Mouse (Mus musculus) G1E (cell line): Measurements from ENCODE around the gene H3f3a.

Source experiments
- CTCF ChIP-seq: IDR thresholded peaks from 2 replicates; pipeline ENCODE4 v1.5.1; 2012; ENCODE audit warnings: low read depth, low read length, inconsistent platforms, mixed read lengths
- POLR2AphosphoS5 ChIP-seq: IDR thresholded peaks from 2 replicates; pipeline ENCODE4 v1.6.1; 2012; ENCODE audit warnings: low read depth, low read length, inconsistent platforms; ENCODE audit not compliant: insufficient replicate concordance

DNA sequence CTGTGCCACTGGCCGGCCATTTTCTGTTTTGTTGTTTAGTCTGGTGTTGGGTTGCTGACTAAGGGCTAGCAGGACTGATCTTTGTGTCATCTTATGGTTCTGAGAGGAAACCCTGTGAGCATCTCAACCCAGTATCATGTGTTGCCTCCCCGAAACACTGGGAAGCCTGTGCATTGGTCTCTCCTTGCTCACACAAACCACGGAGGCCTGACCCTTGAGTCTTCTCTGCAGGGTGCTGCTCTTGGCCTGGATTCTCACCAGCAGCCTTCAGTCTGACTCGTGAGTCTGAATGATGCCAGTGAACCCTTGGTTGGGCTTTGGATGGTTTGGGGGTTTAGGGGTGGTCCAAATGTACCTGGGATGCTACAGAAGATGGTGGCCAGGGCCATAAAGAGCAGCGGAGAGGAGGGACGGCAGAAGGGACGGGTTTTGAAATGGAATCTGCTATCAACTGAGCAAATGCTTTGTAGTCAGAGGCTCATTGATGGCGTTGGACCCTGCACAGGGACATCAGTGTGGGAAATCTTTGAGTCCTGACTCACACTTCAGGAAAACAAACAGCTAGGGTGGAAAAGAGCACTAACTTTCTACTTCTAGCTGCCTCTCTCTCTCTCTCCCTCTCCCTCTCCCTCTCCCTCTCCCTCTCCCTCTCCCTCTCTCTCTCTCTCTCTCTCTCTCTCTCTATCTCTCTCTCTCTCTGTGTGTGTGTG, 25.6 kb upstream of the H3f3a start:
- TF ChIP-seq CTCF: no peak
- no peak for TF ChIP-seq POLR2AphosphoS5
